Mouse (Mus musculus) heart, embryonic 13.5 days (tissue): ENCODE data around the gene Adgra3. TPM values are rescaled to one million over a fixed set of nuclear protein-coding genes. Genes with fewer than 3 reads are reported as not detected.

Experiments
- ATAC-seq: fragments of 200-750 bp; cut with Nextera tagmentation; 2 replicates; pipeline ENCODE4 v1.8.0; 2017; ENCODE audit warnings: moderate TSS enrichment; ENCODE audit not compliant: insufficient number of reproducible peaks, low FRiP score, low TSS enrichment; ENCODE audit errors: extremely low read depth
- H3K27ac ChIP-seq: fragments of 300-500 bp; sonication (generic); replicated peaks from 2 replicates; pipeline ENCODE4 v1.5.1; 2015; ENCODE audit warnings: moderate library complexity, mild to moderate bottlenecking, inconsistent platforms
- H3K27me3 ChIP-seq: fragments of 300-500 bp; sonication (generic); replicated peaks from 2 replicates; pipeline ENCODE4 v1.6.1; 2015; ENCODE audit warnings: mild to moderate bottlenecking, inconsistent platforms
- H3K36me3 ChIP-seq: fragments of 300-500 bp; sonication (generic); 2 replicates; pipeline ENCODE4 v1.6.1; 2015; ENCODE audit warnings: mild to moderate bottlenecking, inconsistent platforms
- H3K4me1 ChIP-seq: fragments of 300-500 bp; sonication (generic); 2 replicates; pipeline ENCODE4 v1.6.1; 2015; ENCODE audit warnings: inconsistent platforms
- H3K4me2 ChIP-seq: fragments of 300-500 bp; sonication (generic); 2 replicates; pipeline ENCODE4 v1.6.1; 2015; ENCODE audit warnings: inconsistent platforms, mild to moderate bottlenecking, moderate library complexity
- H3K4me3 ChIP-seq: fragments of 300-500 bp; sonication (generic); 2 replicates; pipeline ENCODE4 v1.5.1; 2015; ENCODE audit warnings: moderate library complexity, mild to moderate bottlenecking, inconsistent platforms
- H3K9ac ChIP-seq: fragments of 300-500 bp; sonication (generic); 2 replicates; pipeline ENCODE4 v1.6.1; 2015; ENCODE audit warnings: inconsistent platforms, mild to moderate bottlenecking, moderate library complexity
- H3K9me3 ChIP-seq: fragments of 300-500 bp; sonication (generic); 2 replicates; pipeline ENCODE4 v1.6.1; 2016; ENCODE audit warnings: inconsistent platforms
- WGBS: fragments of 180-500 bp; shearing (Covaris S2); methylation state at CpG from one replicate; pipeline ENCODE4 v1.1.7; 2015; ENCODE audit warnings: mixed read lengths; 5-methylcytosine and 5-hydroxymethylcytosine counted together
- polyA plus RNA-seq: library from polyadenylated mRNA; unstranded; fragments of >200 nt; fragmentation: Nextera tagmentation; extraction: Ambion mirVana; gene quantifications from 2 replicates; pipeline ENCODE4 v1.2.1, GENCODE M21; 2015

Gene Adgra3
- polyA plus RNA-seq, 1 experiment from 2014 or later: 14.8 TPM

- no peaks in the 10 kb centered on the region for H3K27me3 ChIP-seq
- no peaks in the 10 kb centered on the region for H3K36me3 ChIP-seq
- H3K4me1 ChIP-seq: peaks cover 59% of the 10 kb centered on the region
- no peak overlapping the region for H3K4me3 ChIP-seq
- no peak overlapping the region for H3K4me2 ChIP-seq
- ATAC-seq: no peak
- no peak overlapping the region for H3K9ac ChIP-seq
- 81% methylated on average over 2 of the region's 2 CpGs for WGBS
- H3K27ac ChIP-seq: no peak overlapping the region
- H3K9me3 ChIP-seq: no peaks in the 10 kb centered on the region
Observed at GRCm38 (mm10) chr5:50031763-50032272, 27.0 kb downstream of the Adgra3 start.

- H3K27ac ChIP-seq: no peak overlapping the region
- no peak overlapping the region for H3K4me2 ChIP-seq
- H3K27me3 ChIP-seq: no peaks in the 10 kb centered on the region
- H3K9me3 ChIP-seq: no peaks in the 10 kb centered on the region
- H3K9ac ChIP-seq: no peak overlapping the region
- WGBS: 92% methylated on average over 6 of the region's 6 CpGs
- ATAC-seq: no peak
- H3K4me3 ChIP-seq: no peak overlapping the region
- peaks cover 59% of the 10 kb centered on the region for H3K4me1 ChIP-seq
- H3K36me3 ChIP-seq: no peaks in the 10 kb centered on the region
Observed at GRCm38 (mm10) chr5:50031288-50031687, 27.5 kb downstream of the Adgra3 start.

- no peak overlapping the region for H3K27ac ChIP-seq
- H3K4me2 ChIP-seq: no peak overlapping the region
- no peaks in the 10 kb centered on the region for H3K9me3 ChIP-seq
- no peak overlapping the region for H3K9ac ChIP-seq
- H3K4me1 ChIP-seq: peaks cover 67% of the 10 kb centered on the region
- 83% methylated on average over 6 of the region's 6 CpGs for WGBS
- H3K27me3 ChIP-seq: no peaks in the 10 kb centered on the region
- no peak for ATAC-seq
- H3K36me3 ChIP-seq: peaks cover 7% of the 10 kb centered on the region
- H3K4me3 ChIP-seq: no peak overlapping the region
Observed at GRCm38 (mm10) chr5:50029662-50030061, 29.1 kb downstream of the Adgra3 start.

- peaks cover 25% of the 10 kb centered on the region for H3K36me3 ChIP-seq
- ATAC-seq: no peak
- peak overlapping the region; percentile 61 for H3K27ac ChIP-seq
- H3K4me3 ChIP-seq: no peak overlapping the region
- H3K9ac ChIP-seq: peak overlapping the region; percentile 56
- H3K9me3 ChIP-seq: no peaks in the 10 kb centered on the region
- 49% methylated on average over 5 of the region's 5 CpGs for WGBS
- H3K4me1 ChIP-seq: peaks cover 54% of the 10 kb centered on the region
- no peaks in the 10 kb centered on the region for H3K27me3 ChIP-seq
- no peak overlapping the region for H3K4me2 ChIP-seq
Observed at GRCm38 (mm10) chr5:50027561-50027960, 31.2 kb downstream of the Adgra3 start.

GRCm38 (mm10) chr5:50027001-50027400 lies 31.8 kb downstream of the Adgra3 start:
- Histone ChIP-seq H3K27ac (peak overlapping the region; percentile 61), H3K4me2 (no peak overlapping the region), H3K4me3 (no peak overlapping the region), H3K27me3 (no peaks in the 10 kb centered on the region), H3K9ac (peak overlapping the region; percentile 56), H3K4me1 (peaks cover 48% of the 10 kb centered on the region), H3K9me3 (no peaks in the 10 kb centered on the region), H3K36me3 (peaks cover 27% of the 10 kb centered on the region)
- WGBS: 47% methylated on average over 7 of the region's 7 CpGs
- ATAC-seq: no peak

- Histone ChIP-seq H3K27me3 (no peaks in the 10 kb centered on the region), H3K36me3 (peaks cover 32% of the 10 kb centered on the region), H3K27ac (no peak overlapping the region), H3K9ac (no peak overlapping the region), H3K4me2 (no peak overlapping the region), H3K4me1 (peaks cover 46% of the 10 kb centered on the region), H3K4me3 (no peak overlapping the region), H3K9me3 (no peaks in the 10 kb centered on the region)
- ATAC-seq: no peak
- WGBS: 62% methylated on average over 3 of the region's 3 CpGs
Observed at GRCm38 (mm10) chr5:50026148-50026547, 32.7 kb downstream of the Adgra3 start.

GRCm38 (mm10) chr5:50024097-50024496 lies 34.7 kb downstream of the Adgra3 start:
- ATAC-seq: no peak
- no peak overlapping the region for H3K27ac ChIP-seq

GRCm38 (mm10) chr5:50015987-50016587 lies 42.7 kb downstream of the Adgra3 start:
- H3K4me1 ChIP-seq: no peaks in the 10 kb centered on the region
- H3K4me3 ChIP-seq: no peak overlapping the region
- no peak overlapping the region for H3K27ac ChIP-seq
- H3K27me3 ChIP-seq: no peaks in the 10 kb centered on the region
- H3K4me2 ChIP-seq: no peak overlapping the region
- no peak overlapping the region for H3K9ac ChIP-seq
- ATAC-seq: no peak
- WGBS: 85% methylated on average over 5 of the region's 5 CpGs
- no peaks in the 10 kb centered on the region for H3K9me3 ChIP-seq
- H3K36me3 ChIP-seq: peaks cover 34% of the 10 kb centered on the region

More at GRCm38 (mm10) chr5:50024097-50024496, 34.7 kb downstream of the Adgra3 start:
- Histone ChIP-seq H3K4me2 (no peak overlapping the region), H3K9me3 (no peaks in the 10 kb centered on the region), H3K4me1 (peaks cover 42% of the 10 kb centered on the region), H3K4me3 (no peak overlapping the region), H3K9ac (no peak overlapping the region), H3K36me3 (peaks cover 41% of the 10 kb centered on the region), H3K27me3 (no peaks in the 10 kb centered on the region)
- 66% methylated on average over 6 of the region's 6 CpGs for WGBS

GRCm38 (mm10) chr5:50015147-50015697 lies 43.6 kb downstream of the Adgra3 start:
- no peaks in the 10 kb centered on the region for H3K27me3 ChIP-seq
- H3K9me3 ChIP-seq: no peaks in the 10 kb centered on the region
- H3K36me3 ChIP-seq: peaks cover 31% of the 10 kb centered on the region
- no peak for ATAC-seq
- H3K4me3 ChIP-seq: no peak overlapping the region
- H3K9ac ChIP-seq: no peak overlapping the region
- H3K27ac ChIP-seq: no peak overlapping the region
- no peak overlapping the region for H3K4me2 ChIP-seq
- no peaks in the 10 kb centered on the region for H3K4me1 ChIP-seq
- WGBS: 75% methylated on average over 5 of the region's 5 CpGs

GRCm38 (mm10) chr5:50014658-50015057 lies 44.1 kb downstream of the Adgra3 start:
- H3K4me3 ChIP-seq: no peak overlapping the region
- no peaks in the 10 kb centered on the region for H3K4me1 ChIP-seq
- no peak overlapping the region for H3K9ac ChIP-seq
- H3K9me3 ChIP-seq: no peaks in the 10 kb centered on the region
- no peak overlapping the region for H3K27ac ChIP-seq
- peaks cover 27% of the 10 kb centered on the region for H3K36me3 ChIP-seq
- ATAC-seq: no peak
- H3K27me3 ChIP-seq: no peaks in the 10 kb centered on the region
- no peak overlapping the region for H3K4me2 ChIP-seq
- WGBS: 74% methylated on average over 7 of the region's 7 CpGs

- Histone ChIP-seq H3K4me3 (no peak overlapping the region), H3K27ac (no peak overlapping the region), H3K9me3 (no peaks in the 10 kb centered on the region), H3K9ac (no peak overlapping the region), H3K36me3 (peaks cover 29% of the 10 kb centered on the region), H3K4me1 (no peaks in the 10 kb centered on the region), H3K4me2 (no peak overlapping the region), H3K27me3 (no peaks in the 10 kb centered on the region)
- 73% methylated on average over 4 of the region's 4 CpGs for WGBS
- ATAC-seq: no peak
Observed at GRCm38 (mm10) chr5:50013965-50014364, 44.8 kb downstream of the Adgra3 start.

GRCm38 (mm10) chr5:50008841-50009240 lies 50.0 kb downstream of the Adgra3 start:
- H3K36me3 ChIP-seq: peaks cover 35% of the 10 kb centered on the region
- no peak overlapping the region for H3K4me2 ChIP-seq
- WGBS: 66% methylated on average over 4 of the region's 4 CpGs
- ATAC-seq: no peak
- H3K9me3 ChIP-seq: no peaks in the 10 kb centered on the region
- peaks cover 6% of the 10 kb centered on the region for H3K4me1 ChIP-seq
- no peak overlapping the region for H3K27ac ChIP-seq
- H3K4me3 ChIP-seq: no peak overlapping the region
- H3K27me3 ChIP-seq: no peaks in the 10 kb centered on the region
- no peak overlapping the region for H3K9ac ChIP-seq
